Mouse (Mus musculus) heart, postnatal 10 days (tissue): ENCODE data around the gene Krt81. TPM values are rescaled to one million over a fixed set of nuclear protein-coding genes. Genes with fewer than 3 reads are reported as not detected.
A peak's percentile ranks its signal among the peaks of the same experiment; 100 is the strongest.

Source experiments
- DNase-seq, 2 experiments: peaks; one replicate each; pipeline ENCODE4 v3.0.0; 2021
- intact Hi-C: fragments of 180-260 bp; cut with DNase I; formaldehyde crosslinking; loops from one replicate; pipeline ENCODE4 v1.15.1; 2025
- total RNA-seq, 2 experiments: library from RNA; stranded (reverse); gene quantifications; 2 replicates each; pipeline ENCODE4 v1.2.3; 2021

The Krt81 gene
- total RNA-seq, 2 experiments from 2014 or later = not detected

DNA sequence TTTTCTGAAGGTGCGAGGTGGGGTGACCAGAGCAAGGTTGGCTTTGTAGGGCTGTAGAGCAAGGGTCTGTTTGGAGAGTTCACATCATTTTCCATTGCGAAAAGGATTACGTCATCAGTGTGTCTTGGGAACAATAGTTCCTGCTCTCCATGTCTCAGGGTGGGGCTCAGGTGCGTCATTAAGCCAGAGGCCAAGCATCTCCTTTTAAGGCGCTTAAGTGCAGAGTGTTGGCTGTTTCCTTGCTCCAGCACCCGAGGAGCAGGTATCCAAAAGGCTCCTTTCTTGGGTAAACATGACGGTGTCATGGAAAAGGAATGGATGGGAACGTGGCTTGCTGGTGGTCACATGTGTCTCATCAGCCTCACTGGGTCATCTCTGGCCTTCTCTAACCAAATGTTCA, 8.8 kb downstream of the Krt81 start:
- intact Hi-C loops = no loop called here
- DNase-seq = no peak

DNA sequence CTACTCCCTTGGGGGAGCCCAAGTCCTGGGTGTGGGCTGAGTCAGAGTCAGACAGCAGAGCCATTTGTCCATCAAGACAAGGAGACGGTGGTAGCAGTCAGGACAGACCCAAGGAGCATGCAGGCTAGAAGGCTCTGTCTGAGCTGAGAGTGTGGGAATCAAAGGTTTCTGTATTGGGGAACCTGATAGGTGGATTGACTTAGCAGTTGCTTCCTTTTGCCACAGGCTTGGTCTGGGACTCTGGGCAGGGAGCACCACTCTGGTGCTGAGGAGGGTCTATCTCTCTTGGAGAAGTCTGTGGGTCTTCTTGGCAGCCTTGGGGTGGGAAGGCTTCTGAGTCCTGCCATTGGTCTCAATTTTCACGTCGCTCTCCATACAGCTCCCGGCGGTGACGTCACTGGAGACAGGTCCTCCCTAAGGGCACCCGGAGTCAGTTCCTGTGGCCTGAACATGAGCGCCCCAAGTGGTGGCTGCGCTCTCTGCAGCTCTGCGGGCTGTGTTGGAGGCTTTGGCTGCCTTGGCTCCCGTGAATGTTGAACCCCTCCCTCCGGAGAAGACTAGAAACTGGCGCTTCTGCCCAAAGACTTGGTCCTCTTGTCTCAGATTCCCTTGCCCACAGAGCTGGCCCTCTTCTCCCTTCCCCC, 10.3 kb downstream of the Krt81 start:
- peak; percentile 82 to 88 for DNase-seq

DNA sequence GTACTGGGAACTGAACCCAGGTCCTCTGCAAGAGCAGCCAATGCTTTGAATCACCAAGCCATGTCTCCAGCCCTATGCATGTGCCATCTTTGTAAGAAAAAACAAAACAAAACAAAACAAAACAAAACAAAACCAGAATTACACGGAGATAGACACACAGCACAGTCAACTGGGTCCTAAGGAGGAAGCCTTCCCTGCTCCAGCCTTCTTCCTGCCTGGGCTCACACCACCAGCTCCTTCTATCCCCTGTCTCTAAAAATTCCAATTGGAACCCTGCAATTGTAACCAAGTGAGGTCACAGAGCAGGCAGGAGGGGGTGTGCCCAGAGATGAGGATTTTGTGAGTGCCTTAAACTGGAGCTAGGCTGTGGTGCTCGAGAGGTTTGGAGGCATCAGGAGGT, 16.1 kb downstream of the Krt81 start, which contains the start of gene Krt88:
Gene Krt88, plus strand, starts transcription at position 301 of the 400 bp plus-strand sequence.
- no peak for DNase-seq
- intact Hi-C loops = no loop called here

More for the DNA sequence above, 10.3 kb downstream of the Krt81 start:
- intact Hi-C loops = loop anchor here (1.0 kb wide), 1 partner anchor 113 kb away; no protein-coding TSS in a partner anchor

DNA sequence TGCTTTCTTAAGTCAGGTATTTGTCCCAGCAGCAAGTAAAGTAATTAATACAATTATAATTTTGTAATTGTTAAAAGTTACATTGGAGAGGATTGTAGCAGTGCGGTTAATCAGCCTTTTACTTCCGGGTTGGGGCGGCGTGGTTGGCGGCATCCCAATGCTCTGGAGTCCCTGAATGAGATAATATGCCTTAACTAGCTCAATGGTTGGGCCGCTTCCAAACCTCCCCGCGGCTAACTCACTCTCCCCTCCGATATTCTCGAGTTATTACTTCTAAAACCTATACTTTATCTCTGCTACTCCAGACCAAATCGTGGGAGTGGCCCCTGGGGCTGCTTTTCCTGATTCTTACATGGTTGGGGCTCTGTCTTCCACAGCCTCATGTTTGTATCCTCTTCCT, 17.0 kb downstream of the Krt81 start:
- peak; percentile 62 to 73 for DNase-seq
- intact Hi-C loops = no loop called here

DNA sequence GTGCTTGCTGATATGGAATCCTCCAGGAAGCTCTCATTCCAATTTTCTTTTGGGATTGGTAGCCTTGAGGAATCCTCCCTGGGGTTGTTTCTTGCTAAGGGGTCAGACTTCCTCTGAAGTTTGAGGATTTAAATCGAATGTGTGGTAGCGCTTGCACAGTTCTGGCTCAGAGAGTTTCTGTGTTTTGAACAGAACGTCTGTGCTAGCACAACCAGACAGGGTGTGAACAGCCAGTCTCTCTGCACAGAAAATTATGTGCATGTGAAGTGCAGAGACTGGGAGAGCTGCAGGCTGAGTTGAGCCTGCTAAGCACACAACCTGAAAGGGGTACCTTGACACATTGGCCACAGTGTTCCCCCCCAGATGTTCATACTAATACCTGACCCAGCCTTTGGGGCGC, 22.7 kb downstream of the Krt81 start:
- DNase-seq = no peak
- intact Hi-C loops = no loop called here

DNA sequence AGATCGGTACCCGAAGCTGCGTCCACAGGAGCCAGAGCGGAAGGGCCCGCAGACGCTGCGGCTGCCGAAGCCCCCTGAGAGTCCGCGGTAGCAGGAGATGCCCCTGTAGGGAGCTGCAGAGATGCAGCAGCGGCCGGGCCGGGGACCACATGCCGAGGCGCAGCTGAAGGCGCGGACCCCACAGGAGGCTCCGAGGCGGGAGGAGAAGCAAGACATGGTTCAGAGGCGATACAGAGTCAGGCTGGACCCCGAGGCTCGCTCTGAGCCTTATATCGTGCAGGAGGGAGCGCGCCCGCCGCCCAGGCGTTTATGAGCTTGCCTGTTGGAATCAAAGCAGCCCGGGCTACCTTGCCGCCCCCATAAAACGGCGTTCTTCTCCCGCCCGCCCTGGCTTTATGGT, 25.0 kb downstream of the Krt81 start, which contains the start of gene Krt87:
Gene Krt87, minus strand, starts transcription at position 250 of the 400 bp plus-strand sequence.
- DNase-seq = no peak
- intact Hi-C loops = no loop called here

DNA sequence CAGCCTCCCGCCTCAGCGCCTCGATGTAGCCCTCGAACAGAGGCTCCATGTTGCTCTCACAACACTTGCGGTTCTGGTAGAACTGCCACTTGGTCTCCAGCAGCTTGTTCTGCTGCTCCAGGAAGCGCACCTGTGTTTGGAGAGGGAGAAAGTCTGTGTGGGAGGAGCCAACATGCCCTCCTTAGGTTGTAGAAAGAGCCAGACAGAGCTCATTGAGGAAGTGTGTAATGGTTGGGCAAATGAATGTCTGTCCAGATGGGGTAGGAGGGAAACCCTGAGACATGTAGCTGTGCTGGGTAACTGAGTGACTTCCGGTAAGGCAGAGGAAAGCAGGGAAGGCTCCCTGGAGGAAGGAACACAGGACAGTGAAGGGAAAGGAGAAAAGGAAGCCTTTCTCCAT, 26.9 kb downstream of the Krt81 start:
- DNase-seq = no peak
- intact Hi-C loops = no loop called here

DNA sequence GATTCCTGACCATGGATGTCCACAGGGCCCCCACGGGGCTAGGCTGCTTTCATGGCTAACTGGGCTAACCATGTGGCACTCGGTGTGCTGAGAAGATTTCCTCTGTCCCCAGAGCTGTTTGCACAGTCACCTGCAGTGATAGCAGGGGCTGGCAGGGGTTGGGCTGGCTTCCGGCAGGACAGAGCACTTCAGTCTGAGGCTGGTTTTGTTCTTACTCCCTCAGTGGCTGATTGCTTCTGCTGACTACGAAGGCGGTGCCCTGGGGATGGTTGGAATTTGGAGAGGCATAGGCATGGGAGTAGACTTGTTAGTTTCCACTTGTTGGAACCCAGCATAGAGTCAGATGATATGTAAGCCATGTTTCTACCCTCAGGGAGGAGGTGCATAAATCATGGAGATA, 38.6 kb downstream of the Krt81 start:
- intact Hi-C loops = no loop called here
- no peak for DNase-seq

DNA sequence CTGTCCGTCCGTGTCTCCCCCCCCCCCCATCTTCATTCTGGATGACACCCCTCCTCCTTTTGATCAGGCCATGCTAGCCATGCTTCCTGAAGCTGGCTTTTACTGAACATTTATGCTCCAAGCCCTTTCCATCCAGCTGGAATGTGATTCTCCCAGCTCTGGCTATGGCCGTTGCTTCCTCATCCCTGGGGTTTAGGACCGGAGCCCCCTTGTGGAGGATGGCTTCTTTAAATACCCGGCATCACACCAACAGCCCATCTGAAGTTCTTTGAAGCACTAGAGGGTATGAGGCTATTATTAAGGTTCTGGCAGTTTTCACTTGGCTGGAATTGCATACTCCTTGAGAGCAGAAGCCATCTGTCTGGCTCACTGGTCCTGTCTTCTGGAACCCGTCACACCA, 42.6 kb downstream of the Krt81 start:
- intact Hi-C loops = loop anchor here (2.0 kb wide), 1 partner anchor 78 kb away; no protein-coding TSS in a partner anchor
- DNase-seq = peak; percentile 41 to 43

DNA sequence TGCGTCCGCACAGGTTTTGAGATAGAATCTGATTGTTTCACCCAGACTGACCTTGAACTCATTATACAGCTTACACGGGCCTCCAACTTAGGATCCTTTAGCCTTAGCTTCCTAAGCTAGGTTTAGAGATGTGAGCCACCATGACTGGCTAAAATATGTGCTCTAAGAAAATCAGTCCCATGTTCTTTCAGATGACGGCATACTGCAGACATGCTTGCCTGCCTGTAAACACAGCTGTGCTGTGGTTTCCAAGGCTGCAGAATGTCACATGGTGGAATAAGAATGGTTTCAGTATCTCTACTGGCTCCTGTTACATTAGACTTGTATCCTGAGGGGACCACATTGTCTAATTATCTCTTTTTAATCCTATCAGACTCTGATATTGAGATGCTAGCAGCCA, 44.6 kb downstream of the Krt81 start:
- intact Hi-C loops = no loop called here
- peak; percentile 34 to 37 for DNase-seq

DNA sequence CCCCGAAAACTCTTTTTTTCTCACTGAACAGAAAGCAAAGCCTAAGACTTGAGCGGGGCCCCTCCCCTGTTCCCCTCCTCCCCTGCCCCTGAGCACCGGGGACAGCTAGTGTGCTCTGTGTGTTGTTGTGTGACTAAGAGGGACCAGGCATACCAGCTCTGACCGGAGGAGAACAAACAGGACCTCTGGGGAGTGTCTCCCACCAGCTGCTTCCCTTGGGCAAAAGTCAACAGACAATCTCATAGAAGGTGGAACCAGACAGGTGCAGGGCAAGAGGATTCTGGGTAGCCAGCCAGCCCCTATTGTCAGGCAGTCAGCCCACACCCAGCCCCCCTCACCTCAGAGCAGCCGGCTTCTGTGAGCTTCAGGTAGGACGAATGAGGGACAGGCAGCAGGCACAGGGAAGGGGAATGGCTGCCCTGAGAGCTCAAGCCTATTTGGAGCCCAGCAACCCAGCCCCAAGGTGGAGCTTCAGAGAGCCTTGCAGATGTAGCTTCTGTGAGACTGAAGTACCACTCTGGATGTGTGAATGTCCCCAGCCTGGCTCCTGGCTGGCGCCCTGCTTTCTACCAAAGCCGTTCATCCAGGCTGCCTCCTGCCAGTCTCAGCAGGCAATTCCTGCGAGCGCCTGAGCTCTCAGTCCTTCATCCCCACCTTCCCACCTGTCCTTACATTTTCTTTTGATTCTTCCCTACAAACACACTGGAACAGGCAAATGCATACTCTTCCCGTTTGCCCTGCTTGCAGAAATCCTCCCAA, 48.6 kb downstream of the Krt81 start:
- no peak for DNase-seq
- intact Hi-C loops = no loop called here

DNA sequence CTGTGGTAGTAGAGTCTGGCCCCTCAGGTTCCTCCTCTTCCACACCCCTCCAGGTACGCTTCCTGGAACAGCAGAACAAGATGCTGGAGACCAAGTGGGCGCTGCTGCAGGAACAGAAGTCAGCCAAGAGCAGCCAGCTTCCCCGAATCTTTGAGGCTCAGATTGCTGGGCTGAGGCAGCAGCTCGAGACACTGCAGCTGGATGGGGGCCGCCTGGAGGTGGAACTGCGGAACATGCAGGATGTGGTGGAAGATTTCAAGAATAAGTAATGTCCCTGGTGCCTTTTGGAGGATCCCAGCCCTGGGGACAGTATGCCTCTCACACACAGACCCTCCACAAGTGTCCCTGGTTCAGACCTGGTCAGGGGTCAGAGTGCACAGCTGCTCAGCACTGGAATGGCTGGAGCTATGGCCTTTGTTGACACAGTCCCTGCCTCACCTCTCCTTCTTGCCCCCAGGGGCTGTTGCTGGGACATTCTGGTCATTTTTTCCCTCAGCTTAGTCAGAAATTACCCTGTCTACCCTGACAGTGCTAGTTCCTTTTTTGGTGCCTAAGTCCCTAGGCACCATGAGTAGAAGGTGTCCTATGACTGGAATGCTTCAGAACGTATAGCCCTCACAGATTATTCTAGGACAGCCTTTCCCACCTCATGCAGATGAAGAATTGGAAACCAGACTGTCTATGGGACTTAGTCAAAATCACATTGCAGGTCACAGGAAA, 49.5 kb downstream of the Krt81 start:
- intact Hi-C loops = no loop called here
- DNase-seq = peak in 1 of 2 experiments; percentile 29

DNA sequence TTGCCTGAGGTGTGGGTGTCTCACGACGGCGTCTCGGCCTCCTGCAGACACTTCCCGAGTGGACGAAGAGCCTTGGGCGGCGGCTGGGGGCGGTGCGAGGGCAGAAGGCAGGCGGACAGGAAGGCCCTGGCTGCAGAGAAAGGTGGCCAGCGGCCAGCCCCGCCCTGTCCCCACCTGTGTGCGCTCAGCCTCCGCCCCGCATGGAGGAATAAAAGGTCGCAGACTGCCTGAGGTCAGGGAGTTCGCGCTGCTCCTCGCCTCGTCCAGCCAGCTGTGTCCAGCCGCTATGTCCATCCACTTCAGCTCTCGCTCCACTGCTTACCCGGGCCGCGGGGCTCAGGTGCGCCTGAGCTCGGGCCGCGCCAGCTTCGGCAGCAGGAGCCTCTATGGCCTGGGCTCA, 51.4 kb downstream of the Krt81 start:
- DNase-seq = no peak
- intact Hi-C loops = no loop called here

DNA sequence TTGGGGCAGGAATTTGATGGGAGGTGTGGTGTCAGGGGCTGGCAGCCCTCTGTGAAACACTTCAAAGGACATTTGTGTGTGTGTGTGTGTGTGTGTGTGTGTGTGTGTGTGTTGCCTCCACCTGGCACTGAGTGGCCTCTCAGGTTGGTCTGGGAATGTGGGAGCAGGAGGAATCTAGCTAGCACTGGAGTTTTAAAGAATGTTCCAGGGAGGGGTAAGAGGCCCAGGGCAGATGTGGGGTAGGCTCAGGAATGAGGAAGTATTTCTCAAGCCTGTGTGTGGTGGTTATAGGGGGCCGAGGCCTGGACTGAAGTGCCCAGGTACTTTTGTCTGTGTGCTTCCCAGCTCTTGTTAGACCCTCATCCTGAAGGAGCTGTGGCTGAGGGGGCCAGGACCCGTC, 52.8 kb downstream of the Krt81 start, which contains the start of gene Krt7:
Gene Krt7, plus strand, starts transcription at position 269 of the 400 bp plus-strand sequence.
- intact Hi-C loops = no loop called here
- DNase-seq = no peak

Other genes starting within 250 kb of the Krt81 start
- 10 to 100 TPM; 14.9 to 18.0 TPM for gene Grasp, start 239.6 kb downstream of the Krt81 start, total RNA-seq
- 10 to 100 TPM; 16.8 to 20.4 TPM for gene Nr4a1, start 209.5 kb downstream of the Krt81 start, total RNA-seq
- 10 to 100 TPM; 24.1 to 28.2 TPM for gene Atg101, start 179.5 kb downstream of the Krt81 start, total RNA-seq
- gene 6030408B16Rik, start 170.5 kb downstream of the Krt81 start, total RNA-seq = 1 to 10 TPM; 2.3 to 3.6 TPM
- 1 to 10 TPM; 1.7 to 2.2 TPM for gene Krt80, start 93.6 kb downstream of the Krt81 start, total RNA-seq
- gene Krt7, start 52.7 kb downstream of the Krt81 start, total RNA-seq = 1 to 10 TPM; 3.8 to 4.5 TPM
- not detected for gene Krt87, start 24.9 kb downstream of the Krt81 start, total RNA-seq
- gene Krt88, start 16.0 kb downstream of the Krt81 start, total RNA-seq = not detected
- gene Krt86, start 9.7 kb upstream of the Krt81 start, total RNA-seq = not detected
- gene Krt83, start 27.8 kb upstream of the Krt81 start, total RNA-seq = not detected
- not detected for gene Gm49425, start 53.5 kb upstream of the Krt81 start, total RNA-seq
- not detected for gene Krt84, start 69.1 kb upstream of the Krt81 start, total RNA-seq
- gene Krt82, start 86.9 kb upstream of the Krt81 start, total RNA-seq = not detected
- gene Krt90, start 99.2 kb upstream of the Krt81 start, total RNA-seq = not detected
- gene Krt75, start 110.2 kb upstream of the Krt81 start, total RNA-seq = not detected
- not detected for gene Gm5414, start 164.4 kb upstream of the Krt81 start, total RNA-seq
- not detected for gene Gm5478, start 183.6 kb upstream of the Krt81 start, total RNA-seq
- gene Krt6b, start 216.5 kb upstream of the Krt81 start, total RNA-seq = under 1 TPM; 0.12 to 0.15 TPM
- gene Krt6a, start 230.6 kb upstream of the Krt81 start, total RNA-seq = not detected
- gene Krt5, start 249.1 kb upstream of the Krt81 start, total RNA-seq = not detected